Mouse (Mus musculus) midbrain, embryonic 12.5 days (tissue): ENCODE results near the gene Rorb. TPM values are rescaled to one million over a fixed set of nuclear protein-coding genes. Genes with fewer than 3 reads are reported as not detected.

Source experiments
- ATAC-seq: fragments of 200-750 bp; cut with Nextera tagmentation; 2 replicates; pipeline ENCODE4 v1.8.0; 2017; ENCODE audit warnings: low read depth, moderate TSS enrichment, moderate library complexity; ENCODE audit not compliant: low FRiP score
- H3K27ac ChIP-seq: fragments of 300-500 bp; sonication (generic); replicated peaks from 2 replicates; pipeline ENCODE4 v1.5.1; 2016; ENCODE audit warnings: mild to moderate bottlenecking
- H3K27me3 ChIP-seq: fragments of 300-500 bp; sonication (generic); 2 replicates; pipeline ENCODE4 v1.6.1; 2016; ENCODE audit warnings: mild to moderate bottlenecking
- H3K36me3 ChIP-seq: fragments of 300-500 bp; sonication (generic); 2 replicates; pipeline ENCODE4 v1.6.1; 2016
- H3K4me1 ChIP-seq: fragments of 300-500 bp; sonication (generic); 2 replicates; pipeline ENCODE4 v1.6.1; 2016
- H3K4me2 ChIP-seq: fragments of 300-500 bp; sonication (generic); replicated peaks from 2 replicates; pipeline ENCODE4 v1.6.1; 2016; ENCODE audit warnings: mild to moderate bottlenecking, moderate library complexity
- H3K4me3 ChIP-seq: fragments of 300-500 bp; sonication (generic); 2 replicates; pipeline ENCODE4 v1.5.1; 2016; ENCODE audit warnings: mild to moderate bottlenecking
- H3K9ac ChIP-seq: fragments of 300-500 bp; sonication (generic); replicated peaks from 2 replicates; pipeline ENCODE4 v1.6.1; 2016; ENCODE audit warnings: mild to moderate bottlenecking, moderate library complexity
- H3K9me3 ChIP-seq: fragments of 300-500 bp; sonication (generic); 2 replicates; pipeline ENCODE4 v1.6.1; 2016; ENCODE audit warnings: mild to moderate bottlenecking
- WGBS: fragments of 180-500 bp; shearing (Covaris S2); methylation state at CpG from one replicate; pipeline ENCODE4 v1.1.7; 2016; 5-methylcytosine and 5-hydroxymethylcytosine counted together
- polyA plus RNA-seq: library from polyadenylated mRNA; unstranded; fragments of >200 nt; fragmentation: Nextera tagmentation; extraction: Ambion mirVana; gene quantifications from 2 replicates; pipeline ENCODE4 v1.2.1, GENCODE M21; 2016

Rorb gene
- polyA plus RNA-seq, 1 experiment from 2014 or later: 7.0 TPM

GRCm38 (mm10) chr19:18909641-18910040, 201.4 kb downstream of the Rorb start:
- ATAC-seq: no peak

DNA sequence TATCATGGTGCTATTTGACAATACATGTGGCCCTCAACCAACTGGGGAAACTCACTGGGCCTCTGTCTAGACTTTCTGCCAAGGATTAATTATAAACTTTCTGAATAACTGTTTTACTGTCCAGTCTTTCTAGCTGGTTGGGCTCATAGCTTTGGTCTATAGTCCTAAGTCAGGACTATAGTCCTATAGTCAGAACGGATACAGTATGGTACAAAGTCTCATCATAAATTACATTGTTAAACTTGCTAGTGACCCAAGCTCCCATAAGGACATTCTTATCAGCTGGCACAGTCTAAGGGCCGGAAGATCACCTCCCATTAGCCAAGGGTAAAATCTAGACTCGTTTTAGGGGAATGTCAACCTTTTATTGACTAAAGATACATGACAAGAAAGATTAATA, 205.5 kb downstream of the Rorb start:
- Histone ChIP-seq H3K27ac (no peak overlapping the region), H3K4me2 (no peak overlapping the region), H3K9me3 (no peaks in the 10 kb centered on the region), H3K36me3 (no peaks in the 10 kb centered on the region), H3K4me3 (no peak overlapping the region), H3K4me1 (peaks cover 3% of the 10 kb centered on the region; the same call in 1 of the 2 replicates), H3K9ac (no peak overlapping the region), H3K27me3 (no peaks in the 10 kb centered on the region)
- WGBS: 81% methylated on average over 3 of the region's 3 CpGs
- ATAC-seq: no peak

More at GRCm38 (mm10) chr19:18909641-18910040, 201.4 kb downstream of the Rorb start:
- WGBS: 68% methylated on average over 3 of the region's 3 CpGs
- Histone ChIP-seq H3K36me3 (no peaks in the 10 kb centered on the region), H3K4me1 (no peaks in the 10 kb centered on the region), H3K27me3 (no peaks in the 10 kb centered on the region), H3K27ac (no peak overlapping the region), H3K9me3 (no peaks in the 10 kb centered on the region), H3K4me3 (no peak overlapping the region), H3K9ac (no peak overlapping the region), H3K4me2 (no peak overlapping the region)

GRCm38 (mm10) chr19:18902694-18903067, 208.3 kb downstream of the Rorb start:
- H3K9me3 ChIP-seq: no peaks in the 10 kb centered on the region
- H3K9ac ChIP-seq: no peak overlapping the region
- H3K4me2 ChIP-seq: no peak overlapping the region
- 80% methylated on average over 6 of the region's 6 CpGs for WGBS
- no peaks in the 10 kb centered on the region for H3K27me3 ChIP-seq
- ATAC-seq: no peak
- no peaks in the 10 kb centered on the region for H3K36me3 ChIP-seq
- no peak overlapping the region for H3K4me3 ChIP-seq
- H3K4me1 ChIP-seq: peaks cover 7% of the 10 kb centered on the region; the same call in 1 of the 2 replicates
- H3K27ac ChIP-seq: no peak overlapping the region

- Histone ChIP-seq H3K9ac (no peak overlapping the region), H3K27me3 (no peaks in the 10 kb centered on the region), H3K36me3 (no peaks in the 10 kb centered on the region), H3K4me3 (no peak overlapping the region), H3K27ac (no peak overlapping the region), H3K4me2 (no peak overlapping the region), H3K9me3 (no peaks in the 10 kb centered on the region), H3K4me1 (peaks cover 7% of the 10 kb centered on the region; the same call in 1 of the 2 replicates)
- ATAC-seq: no peak
- 73% methylated on average over 15 of the region's 15 CpGs for WGBS
These were observed 208.8 kb downstream of the Rorb start for GRCm38 (mm10) chr19:18902041-18902693.

DNA sequence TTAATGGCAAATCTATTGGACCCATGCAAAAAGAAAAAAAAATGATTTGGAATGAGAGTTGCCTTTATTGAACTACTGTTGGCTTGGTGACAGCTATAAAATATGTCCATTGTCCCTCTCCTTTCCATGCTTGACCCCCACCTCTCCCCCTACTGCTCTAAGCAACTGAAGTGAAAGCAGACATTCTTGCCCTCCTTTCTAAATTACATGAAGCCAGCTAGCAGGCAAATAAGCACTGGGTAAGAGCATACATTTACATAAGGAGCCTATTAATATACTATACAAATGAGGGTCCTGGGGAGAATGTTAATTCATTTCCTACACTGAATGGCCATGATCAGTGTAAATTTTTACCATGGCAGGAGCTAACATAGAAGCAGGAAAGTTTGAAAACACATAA, 212.8 kb downstream of the Rorb start:
- H3K27me3 ChIP-seq: no peaks in the 10 kb centered on the region
- peak; percentile 58; the same call in 1 of the 2 replicates for ATAC-seq
- H3K4me3 ChIP-seq: no peak overlapping the region
- H3K27ac ChIP-seq: no peak overlapping the region
- H3K36me3 ChIP-seq: no peaks in the 10 kb centered on the region
- H3K4me2 ChIP-seq: no peak overlapping the region
- no peaks in the 10 kb centered on the region for H3K9me3 ChIP-seq
- H3K4me1 ChIP-seq: peaks cover 7% of the 10 kb centered on the region; the same call in 1 of the 2 replicates
- H3K9ac ChIP-seq: no peak overlapping the region

DNA sequence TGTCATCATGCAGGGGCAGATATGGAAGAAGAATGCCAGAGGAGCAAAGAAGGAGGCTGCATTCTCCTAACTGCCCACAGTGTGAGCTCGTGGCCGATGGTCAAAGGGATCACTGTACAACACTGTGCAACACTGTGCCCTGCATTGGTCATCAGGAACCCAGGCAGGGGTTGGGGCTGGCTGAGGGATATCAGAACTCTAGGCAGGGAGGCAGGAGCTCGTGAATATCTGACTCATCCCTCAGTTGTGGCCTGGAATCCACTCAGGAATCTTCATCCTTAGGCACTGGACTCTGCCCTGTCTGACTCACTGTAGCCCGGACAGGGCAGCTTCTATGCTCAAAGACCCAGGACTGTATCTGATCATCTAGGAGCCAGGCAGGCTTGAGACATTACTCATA, 220.8 kb downstream of the Rorb start:
- Histone ChIP-seq H3K4me1 (peaks cover 21% of the 10 kb centered on the region), H3K27me3 (no peaks in the 10 kb centered on the region), H3K4me2 (no peak overlapping the region), H3K27ac (peak overlapping the region; percentile 83), H3K9me3 (no peaks in the 10 kb centered on the region), H3K36me3 (no peaks in the 10 kb centered on the region), H3K9ac (no peak overlapping the region), H3K4me3 (no peak overlapping the region)
- WGBS: 74% methylated on average over 4 of the region's 4 CpGs
- ATAC-seq: 0 out of 2 replicates have a peak, but pooled peaks have one; percentile 19

DNA sequence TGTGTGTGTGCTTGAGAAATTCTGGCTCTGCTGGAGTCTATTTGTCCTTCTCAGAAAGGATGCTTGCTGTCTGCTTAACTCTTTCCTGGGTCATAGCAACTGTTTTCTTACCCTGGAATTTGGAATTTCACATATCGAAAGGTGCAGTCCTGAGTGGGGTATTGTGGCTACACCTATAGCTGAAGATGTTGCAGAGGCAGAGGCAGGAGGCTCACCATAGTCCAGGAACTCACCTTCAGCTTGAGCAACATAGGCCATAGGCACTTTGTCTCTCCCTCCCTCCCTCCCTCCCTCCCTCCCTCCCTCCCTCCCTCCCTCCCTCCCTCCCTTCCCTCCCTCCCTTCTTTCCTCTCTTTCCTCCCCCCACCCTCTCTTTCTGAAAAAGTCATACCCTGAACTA, 221.4 kb downstream of the Rorb start:
- peaks cover 21% of the 10 kb centered on the region for H3K4me1 ChIP-seq
- no peaks in the 10 kb centered on the region for H3K27me3 ChIP-seq
- peak overlapping the region; percentile 54 for H3K4me2 ChIP-seq
- WGBS: 57% methylated on average over 1 of the region's 1 CpGs
- H3K9ac ChIP-seq: peak overlapping the region; percentile 37; the same call in 1 of the 2 replicates
- H3K27ac ChIP-seq: peak overlapping the region; percentile 83
- H3K9me3 ChIP-seq: no peaks in the 10 kb centered on the region
- peak overlapping the region; percentile 36 for H3K4me3 ChIP-seq
- ATAC-seq: peak; percentile 57
- H3K36me3 ChIP-seq: no peaks in the 10 kb centered on the region

DNA sequence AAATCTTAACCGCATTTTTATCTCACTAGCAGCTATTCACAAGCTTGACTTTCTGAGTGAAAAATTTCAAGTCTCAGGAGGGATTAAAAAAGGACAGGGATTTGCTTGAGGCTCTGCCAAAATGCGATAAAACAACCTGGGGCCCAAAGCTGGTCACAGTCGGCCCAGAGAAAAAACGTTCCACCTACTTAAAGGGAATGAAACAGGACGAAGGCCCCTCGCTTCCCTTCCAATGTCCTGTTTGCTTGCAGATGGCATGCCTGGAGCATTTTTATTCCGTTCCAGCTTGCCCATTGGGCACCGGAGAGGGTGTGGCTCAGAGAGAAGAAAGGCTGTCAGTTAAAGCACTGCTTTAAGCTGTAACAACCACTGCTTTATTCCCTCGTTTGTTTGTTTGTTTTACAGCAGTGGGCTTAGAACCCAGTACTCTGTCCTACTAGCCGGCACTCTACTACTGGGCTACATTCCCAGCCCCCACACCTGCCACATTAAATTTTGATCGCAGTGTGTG, 221.8 kb downstream of the Rorb start:
- H3K4me3 ChIP-seq: peak overlapping the region; percentile 36
- H3K36me3 ChIP-seq: no peaks in the 10 kb centered on the region
- peak; percentile 79 for ATAC-seq
- peak overlapping the region; percentile 83 for H3K27ac ChIP-seq
- peak overlapping the region; percentile 54 for H3K4me2 ChIP-seq
- no peaks in the 10 kb centered on the region for H3K27me3 ChIP-seq
- peaks cover 21% of the 10 kb centered on the region for H3K4me1 ChIP-seq
- H3K9me3 ChIP-seq: no peaks in the 10 kb centered on the region
- peak overlapping the region; percentile 37; the same call in 1 of the 2 replicates for H3K9ac ChIP-seq
- WGBS: 3% methylated on average over 11 of the region's 11 CpGs

DNA sequence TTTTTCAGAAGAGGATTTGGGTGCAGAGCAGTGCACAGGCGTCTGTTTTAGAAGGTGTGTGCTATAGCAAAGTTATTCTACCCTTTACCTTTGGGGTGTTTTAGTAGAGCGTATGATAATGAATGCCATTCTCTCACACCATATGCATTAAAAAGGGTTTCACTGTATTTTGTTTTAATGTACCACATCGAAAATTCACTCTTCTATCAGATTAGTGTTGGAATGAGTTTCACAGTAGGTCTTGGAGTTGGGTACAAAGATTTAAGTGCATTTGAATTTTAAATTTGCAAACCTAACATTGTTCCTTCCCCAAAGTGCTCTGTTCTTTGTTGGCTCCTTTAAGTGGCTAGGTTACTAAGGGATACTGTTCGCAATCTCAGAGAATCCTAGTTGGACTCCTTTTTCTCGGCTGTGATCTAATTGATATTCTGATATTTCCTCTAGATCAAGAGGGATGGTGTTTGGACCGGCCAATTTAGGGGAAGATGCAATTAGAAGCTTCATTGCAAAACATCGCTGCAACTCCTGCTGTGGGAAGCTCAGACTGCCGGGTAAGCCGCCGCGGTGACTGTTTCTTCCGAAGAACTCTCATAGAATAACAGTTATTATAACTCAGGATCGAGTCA, 222.4 kb downstream of the Rorb start:
- H3K4me3 ChIP-seq: peak overlapping the region; percentile 36
- WGBS: 7% methylated on average over 13 of the region's 13 CpGs
- H3K36me3 ChIP-seq: no peaks in the 10 kb centered on the region
- H3K9me3 ChIP-seq: no peaks in the 10 kb centered on the region
- H3K4me1 ChIP-seq: peaks cover 21% of the 10 kb centered on the region
- peak overlapping the region; percentile 37; the same call in 1 of the 2 replicates for H3K9ac ChIP-seq
- peak overlapping the region; percentile 54 for H3K4me2 ChIP-seq
- no peaks in the 10 kb centered on the region for H3K27me3 ChIP-seq
- ATAC-seq: peak; percentile 75
- H3K27ac ChIP-seq: peak overlapping the region; percentile 83

DNA sequence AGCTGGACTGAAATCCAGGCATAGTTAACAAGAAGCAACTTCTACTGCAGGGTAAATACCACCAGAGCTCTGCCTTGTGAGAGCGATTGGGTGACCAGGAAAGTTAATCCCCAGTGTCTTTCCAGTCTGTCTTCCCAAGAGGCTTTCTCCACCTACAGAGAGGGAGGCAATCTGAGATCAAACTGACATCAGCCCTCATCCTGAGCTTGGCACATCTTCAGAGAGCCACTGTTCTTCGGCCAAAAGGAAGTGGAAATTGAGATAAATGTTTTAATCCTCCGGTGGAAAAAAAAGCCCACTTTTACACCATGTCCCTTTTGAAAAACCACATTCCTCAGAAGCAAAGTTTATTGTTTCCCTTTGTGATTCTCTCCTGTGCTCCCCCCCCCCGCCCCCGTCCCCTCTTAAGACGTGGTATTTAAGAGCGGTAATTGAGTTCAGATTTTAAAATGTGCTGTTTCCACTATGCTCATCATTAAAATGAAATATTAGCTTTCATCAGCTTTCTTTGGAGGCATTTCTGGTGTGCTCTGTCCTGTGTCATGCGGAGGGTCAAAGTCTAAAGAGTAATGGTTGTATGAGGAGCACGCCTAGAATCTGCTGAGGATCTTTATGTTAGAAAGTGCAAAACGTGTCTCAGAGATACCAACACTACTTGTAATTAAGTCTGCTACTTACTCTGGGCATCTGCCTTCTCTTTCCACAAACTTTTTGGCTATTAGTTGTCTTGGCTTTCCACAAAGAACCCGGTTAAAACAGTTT, 223.2 kb downstream of the Rorb start:
- no peak overlapping the region for H3K4me3 ChIP-seq
- H3K9ac ChIP-seq: no peak overlapping the region
- peak overlapping the region; percentile 83 for H3K27ac ChIP-seq
- H3K36me3 ChIP-seq: no peaks in the 10 kb centered on the region
- no peaks in the 10 kb centered on the region for H3K9me3 ChIP-seq
- 31% methylated on average over 11 of the region's 11 CpGs for whole genome bisulfite sequencing
- H3K4me1 ChIP-seq: peaks cover 21% of the 10 kb centered on the region
- H3K4me2 ChIP-seq: 0 out of 2 replicates have a peak overlapping the region, but pooled peaks have one; percentile 54
- ATAC-seq: no peak
- no peaks in the 10 kb centered on the region for H3K27me3 ChIP-seq

GRCm38 (mm10) chr19:18881162-18881561, 229.8 kb downstream of the Rorb start:
- Histone ChIP-seq H3K4me3 (no peak overlapping the region), H3K9me3 (no peaks in the 10 kb centered on the region), H3K36me3 (no peaks in the 10 kb centered on the region), H3K4me2 (no peak overlapping the region), H3K9ac (no peak overlapping the region), H3K4me1 (no peaks in the 10 kb centered on the region), H3K27me3 (no peaks in the 10 kb centered on the region), H3K27ac (no peak overlapping the region)
- ATAC-seq: no peak
- WGBS: 50% methylated on average over 5 of the region's 5 CpGs
